Mouse (Mus musculus) embryo, embryonic 10.5 days (tissue): ENCODE data around the gene Eml6.
"Not testable (repeated sequence)": the region's sequence is repeated elsewhere in the genome, so short reads cannot be mapped to it uniquely, and the experiment has no call there.

Source experiments
- DNase-seq: peaks from one replicate; pipeline ENCODE4 v3.0.0-alpha.2; 2015; ENCODE audit warnings: low spot score

Eml6 gene

DNA sequence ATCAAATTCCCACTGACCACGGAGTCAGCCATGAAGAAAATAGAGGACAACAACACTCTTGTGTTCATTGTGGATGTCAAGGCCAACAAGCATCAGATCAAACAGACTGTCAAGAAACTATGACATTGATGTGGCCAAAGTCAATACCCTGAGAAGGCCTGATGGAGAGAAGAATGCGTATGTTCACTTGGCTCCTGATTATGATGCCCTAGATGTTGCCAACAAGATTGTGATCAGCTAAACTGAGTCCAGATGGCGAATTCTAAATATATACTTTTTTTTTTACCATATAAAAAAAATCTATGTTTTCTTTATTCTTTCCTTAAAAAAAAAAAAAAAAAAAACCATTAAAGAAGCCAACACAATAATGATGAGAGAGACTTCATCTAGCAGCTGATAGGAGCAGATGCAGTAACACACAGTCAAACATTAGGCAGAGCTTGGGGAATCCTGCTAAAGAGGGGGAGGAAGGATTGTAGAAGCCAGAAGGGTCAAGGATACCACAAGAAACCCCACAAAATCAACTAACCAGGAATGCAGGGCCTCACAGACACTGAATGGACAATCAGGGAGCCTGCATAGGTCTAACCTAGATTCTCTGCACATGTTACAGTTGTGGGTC, 185.1 kb downstream of the Eml6 start:
- DNase-seq: no peak

DNA sequence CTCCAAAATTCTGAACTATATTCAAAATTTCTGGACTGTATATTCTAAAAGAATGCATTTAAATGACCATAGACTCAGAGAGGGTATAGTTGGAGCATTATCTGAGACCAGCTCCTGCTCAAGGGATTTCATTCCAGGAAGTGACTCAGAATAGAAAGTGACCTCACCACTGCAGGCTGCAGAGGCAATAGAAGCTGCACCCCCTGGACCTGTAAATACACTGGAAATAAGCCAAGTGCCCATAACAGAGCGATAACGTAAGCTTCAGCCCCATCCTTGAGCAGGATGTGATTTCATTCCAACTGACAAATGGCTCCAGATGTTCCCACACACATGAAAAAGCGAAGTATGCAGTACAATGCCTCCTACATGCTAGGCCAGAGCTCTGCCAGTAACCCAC, 186.1 kb downstream of the Eml6 start:
- DNase-seq: no peak

GRCm38 (mm10) chr11:29837066-29837465, 188.8 kb downstream of the Eml6 start:
- DNase-seq: no peak

- no peak for DNase-seq
Observed at GRCm38 (mm10) chr11:29827729-29828128, 198.1 kb downstream of the Eml6 start.

- no peak for DNase-seq
Observed at GRCm38 (mm10) chr11:29826001-29826400, 199.8 kb downstream of the Eml6 start.

DNA sequence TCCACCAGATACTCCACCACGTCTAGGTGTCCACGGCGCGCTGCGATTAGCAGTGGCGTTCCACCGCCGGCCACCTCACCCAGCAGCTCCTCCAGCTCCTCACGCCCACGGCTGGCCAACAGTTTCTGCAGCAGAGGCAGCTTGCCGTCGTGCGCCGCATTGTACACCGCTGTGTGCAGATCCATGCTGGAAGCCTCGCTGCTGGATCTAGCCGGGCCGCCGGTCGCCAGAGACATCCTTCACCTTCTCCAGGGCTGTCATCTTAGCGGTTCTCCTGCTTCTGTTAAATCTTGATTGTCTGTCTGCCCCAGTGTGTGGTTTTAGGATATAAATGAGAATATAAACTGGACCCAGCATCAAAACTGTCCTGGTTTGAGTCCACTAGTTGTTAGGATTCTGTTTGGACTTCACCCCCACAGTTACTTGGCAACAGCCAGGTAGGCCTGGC, 200.5 kb downstream of the Eml6 start, which contains the start of gene 4931440F15Rik:
Gene 4931440F15Rik (minus strand): TSS at position 398 of the 448 bp plus-strand sequence.
- DNase-seq: not testable (repeated sequence)

GRCm38 (mm10) chr11:29824474-29825270, 201.2 kb downstream of the Eml6 start:
- not testable (repeated sequence) for DNase-seq

DNA sequence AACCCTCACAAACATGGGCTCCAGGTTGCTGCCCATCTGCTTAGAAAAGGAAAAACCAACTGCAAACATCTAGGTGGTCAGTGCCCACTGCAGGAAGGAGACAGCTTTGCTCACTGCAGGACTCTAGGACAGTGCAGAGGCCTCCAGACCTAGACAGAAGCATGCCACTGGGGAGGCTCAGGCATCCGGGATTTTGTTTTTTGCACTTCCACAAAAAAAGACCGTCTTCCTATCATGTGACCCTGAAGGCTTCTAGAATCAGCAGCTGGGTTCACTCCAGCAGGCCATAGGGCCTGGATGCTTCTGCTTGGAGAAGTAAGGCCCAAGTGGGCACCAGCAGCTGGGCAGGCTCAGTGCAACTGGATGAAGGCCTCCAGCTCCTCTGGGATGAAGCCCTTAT, 202.7 kb downstream of the Eml6 start:
- no peak for DNase-seq

- DNase-seq: no peak
Observed at GRCm38 (mm10) chr11:29815670-29816069, 210.2 kb downstream of the Eml6 start.

DNA sequence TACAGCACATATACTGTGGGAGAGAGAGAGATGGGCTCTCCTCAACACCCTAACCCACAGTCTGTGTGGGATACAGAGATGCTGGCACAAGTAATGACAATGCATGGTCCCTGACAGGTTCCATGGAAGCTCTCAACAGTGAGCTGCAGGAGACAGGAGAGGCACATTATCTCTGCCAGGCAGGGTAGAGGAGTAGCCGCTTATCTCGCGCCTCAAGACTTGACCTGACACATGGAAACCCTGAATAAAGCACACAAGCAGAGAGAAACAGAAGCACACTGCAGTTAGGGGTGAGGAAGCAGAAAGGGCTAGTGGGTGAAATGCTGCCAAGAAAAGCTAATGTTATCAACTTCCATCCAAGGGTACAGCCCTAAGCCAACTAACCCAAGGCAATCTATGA, 210.6 kb downstream of the Eml6 start:
- no peak for DNase-seq

DNA sequence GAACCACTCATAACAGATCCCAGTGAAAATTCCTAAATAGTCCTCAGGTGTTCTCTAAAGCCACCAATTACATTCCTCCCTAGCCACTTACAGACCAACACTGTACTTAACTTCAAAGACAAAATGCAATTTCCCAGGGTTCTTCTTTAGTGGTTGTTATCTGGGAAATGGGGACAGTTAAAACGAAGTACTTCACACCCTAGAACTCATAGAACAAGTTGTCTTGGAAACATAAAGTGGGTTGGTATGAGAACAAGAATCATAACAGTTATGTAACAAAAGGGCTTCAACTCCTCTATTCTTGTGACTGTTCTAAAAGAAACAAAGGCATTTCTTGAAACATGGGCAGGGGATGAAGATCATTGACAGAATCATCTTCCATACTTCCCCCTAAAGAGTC, 212.6 kb downstream of the Eml6 start:
- no peak for DNase-seq

GRCm38 (mm10) chr11:29812475-29812874, 213.4 kb downstream of the Eml6 start:
- no peak for DNase-seq

DNA sequence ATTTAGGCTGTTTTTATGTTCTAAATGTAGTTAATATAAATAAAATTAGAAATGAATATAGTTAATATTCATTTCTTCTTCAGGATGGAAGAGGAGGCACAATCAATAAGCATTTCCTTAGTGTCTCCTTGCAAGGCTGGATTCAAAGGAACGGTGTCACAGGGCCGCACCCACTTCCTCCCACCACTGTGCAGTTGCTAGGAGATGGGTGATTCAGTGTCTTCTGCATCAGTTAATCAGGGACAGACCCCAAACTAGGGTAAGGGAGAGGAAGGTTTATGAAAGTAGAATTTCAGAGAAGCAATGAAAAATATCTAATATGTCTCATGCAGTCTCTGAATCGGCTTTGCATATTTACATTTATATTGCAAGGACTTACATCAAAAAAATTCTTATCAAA, 215.5 kb downstream of the Eml6 start:
- DNase-seq: no peak

DNA sequence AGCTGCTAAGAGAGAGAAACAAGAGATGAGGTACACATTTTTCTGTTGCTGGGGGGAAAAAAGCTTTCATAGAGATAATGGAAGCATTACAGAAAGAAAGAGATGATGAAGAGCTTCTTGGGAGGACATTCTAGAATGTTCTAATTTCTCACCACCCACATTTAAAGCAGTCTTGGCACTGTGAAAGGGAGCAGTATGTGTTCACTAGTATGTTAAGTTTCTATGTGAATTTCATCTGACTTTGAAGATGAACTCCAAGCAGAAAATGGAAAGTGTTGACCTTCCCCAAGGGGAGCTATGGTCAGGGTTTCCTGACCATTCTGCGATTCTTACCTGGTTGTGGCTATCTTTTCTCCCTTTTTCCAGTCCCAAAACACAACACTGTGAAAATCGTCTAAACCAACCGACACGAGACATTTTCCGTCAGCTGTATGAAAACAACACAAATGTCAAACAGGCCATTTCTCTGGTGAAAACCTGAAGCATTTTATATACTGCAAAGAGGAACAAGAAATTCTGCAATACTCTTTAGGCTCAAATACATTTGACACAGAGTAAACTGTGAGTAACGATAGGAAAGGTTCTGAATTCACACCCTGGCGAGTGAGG, 216.7 kb downstream of the Eml6 start:
- DNase-seq: no peak

DNA sequence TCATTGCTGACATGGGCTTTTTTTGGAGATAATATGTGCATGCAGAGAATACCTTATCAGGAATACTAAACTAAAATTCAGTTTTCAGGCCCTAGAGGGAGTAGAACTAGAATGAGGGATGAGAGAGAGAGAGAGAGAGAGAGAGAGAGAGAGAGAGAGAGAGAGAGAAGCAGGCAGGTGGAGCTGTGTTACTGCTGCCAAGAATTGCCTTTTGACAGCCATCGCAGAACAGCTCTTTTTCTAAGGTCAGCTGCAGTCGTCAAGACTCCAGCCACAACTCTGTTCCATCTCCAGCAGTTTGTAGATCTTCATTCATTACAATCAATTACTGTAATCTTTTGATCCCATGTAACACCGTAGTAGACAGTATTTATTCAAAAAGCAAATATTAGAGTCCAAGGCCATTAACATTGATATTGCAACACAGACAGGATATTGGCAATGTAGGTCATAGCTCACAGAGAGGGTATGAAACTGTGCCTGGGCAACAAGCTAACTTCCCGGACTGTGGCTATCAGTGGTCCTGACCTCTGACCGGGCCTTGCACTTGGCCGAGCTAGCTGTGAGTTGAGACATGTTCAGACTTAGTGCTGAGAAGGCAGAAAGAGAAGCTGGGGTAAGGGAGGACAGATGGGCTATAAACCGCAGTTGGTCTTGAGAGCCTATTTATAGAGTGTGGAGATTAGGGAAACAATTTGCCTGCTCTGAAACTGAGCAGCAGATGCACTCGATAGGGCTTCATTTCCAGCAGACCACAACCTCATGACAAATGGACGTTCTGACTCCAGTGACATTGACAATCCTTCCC, 217.5 kb downstream of the Eml6 start:
- no peak for DNase-seq

- DNase-seq: no peak
Observed at GRCm38 (mm10) chr11:29807325-29807724, 218.5 kb downstream of the Eml6 start.

- DNase-seq: no peak
Observed at GRCm38 (mm10) chr11:29801432-29802427, 224.1 kb downstream of the Eml6 start.

DNA sequence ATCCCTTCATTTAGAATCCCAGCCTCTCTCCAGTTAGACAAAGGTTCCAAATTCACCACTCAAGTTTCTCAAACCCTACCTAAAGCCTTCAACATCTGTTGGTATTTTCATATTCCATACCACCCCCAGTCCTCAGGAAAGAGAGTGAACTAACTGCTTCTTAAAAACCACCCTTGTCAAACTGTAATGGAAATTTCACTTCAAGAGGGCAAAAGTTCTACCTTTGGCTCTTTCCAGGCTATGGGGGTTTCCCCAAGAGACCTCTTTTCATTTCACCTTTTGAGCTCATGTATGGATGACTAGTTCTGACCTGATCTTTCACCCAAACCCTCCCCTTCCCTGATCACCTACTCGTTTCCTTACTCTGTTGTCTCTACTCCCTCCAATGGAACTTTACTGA, 226.0 kb downstream of the Eml6 start:
- no peak for DNase-seq

DNA sequence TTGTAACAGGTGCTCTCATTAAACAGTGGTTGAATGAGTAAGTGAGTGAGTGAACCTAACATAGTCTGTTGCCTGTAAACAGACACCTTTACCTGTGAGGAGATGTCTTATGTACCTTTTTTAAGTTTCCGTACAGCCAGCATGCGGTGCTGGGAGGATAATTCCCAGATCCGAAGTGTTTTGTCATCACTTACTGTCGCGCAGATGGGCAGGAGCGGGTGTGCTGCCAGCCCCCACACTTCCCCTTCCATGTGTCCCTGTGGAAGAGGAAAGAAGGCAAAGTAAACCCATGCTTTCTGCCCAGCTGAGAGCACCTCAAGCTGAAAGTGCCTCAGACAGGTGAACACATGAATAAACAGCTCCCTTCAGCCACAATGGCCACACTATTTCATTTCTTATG, 230.7 kb downstream of the Eml6 start:
- DNase-seq: no peak

DNA sequence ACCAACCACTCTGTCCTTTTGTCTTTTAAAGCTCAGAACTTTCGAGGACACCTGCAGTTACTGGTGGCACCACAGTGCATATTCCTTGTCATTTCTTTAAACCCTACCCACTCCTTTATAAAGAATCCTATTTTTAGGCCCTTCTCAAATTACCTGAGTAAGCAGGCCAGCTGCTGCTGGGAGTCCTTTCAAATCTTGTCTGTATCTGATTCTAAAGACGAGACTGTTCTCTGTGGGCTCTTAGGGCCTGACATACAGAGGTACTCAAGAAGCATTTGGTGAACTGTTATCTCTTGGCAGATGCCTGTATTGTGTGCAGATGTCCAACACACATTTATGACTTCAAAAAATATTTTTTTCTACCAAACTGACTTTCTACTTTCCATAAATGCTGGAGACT, 231.4 kb downstream of the Eml6 start:
- no peak for DNase-seq

DNA sequence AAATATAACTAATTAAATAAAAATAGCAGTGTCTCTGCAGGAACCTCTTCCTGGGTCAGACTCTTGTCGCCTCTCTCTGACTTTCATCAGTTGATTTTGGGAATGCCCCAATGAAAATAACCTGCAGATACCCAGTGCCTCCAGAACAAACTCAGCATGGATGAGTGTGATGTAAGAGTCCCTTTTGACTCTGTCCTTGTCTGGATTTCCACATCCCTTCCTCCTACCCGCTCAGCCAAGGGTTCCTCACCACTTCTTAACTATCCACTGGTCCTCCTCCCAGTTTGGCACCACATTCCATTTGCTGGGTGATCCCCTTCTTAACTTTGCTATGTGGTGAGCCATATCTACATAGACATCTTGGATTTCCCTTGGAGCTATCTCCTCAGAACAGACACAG, 235.0 kb downstream of the Eml6 start:
- no peak for DNase-seq
